Mouse (Mus musculus) heart, adult 8-10 months (tissue): Measurements from ENCODE around the gene Hist1h4n. TPM values are rescaled to one million over a fixed set of nuclear protein-coding genes. Genes with fewer than 3 reads are reported as not detected.
"Not testable (repeated sequence)": the region's sequence is repeated elsewhere in the genome, so short reads cannot be mapped to it uniquely, and the experiment has no call there.

Source experiments
- DNase-seq: peaks from one replicate; pipeline ENCODE4 v3.0.0; 2022; ENCODE audit warnings: low spot score
- total RNA-seq, 4 experiments: library from RNA; stranded (reverse); gene quantifications; 2 replicates each; pipeline ENCODE4 v1.2.4; 2022

Hist1h4n gene
- total RNA-seq: 10 to 100 TPM in 3 of 4 experiments, 1 to 10 TPM in 1; 6.1 to 17.9 (median 14.8) TPM

DNA sequence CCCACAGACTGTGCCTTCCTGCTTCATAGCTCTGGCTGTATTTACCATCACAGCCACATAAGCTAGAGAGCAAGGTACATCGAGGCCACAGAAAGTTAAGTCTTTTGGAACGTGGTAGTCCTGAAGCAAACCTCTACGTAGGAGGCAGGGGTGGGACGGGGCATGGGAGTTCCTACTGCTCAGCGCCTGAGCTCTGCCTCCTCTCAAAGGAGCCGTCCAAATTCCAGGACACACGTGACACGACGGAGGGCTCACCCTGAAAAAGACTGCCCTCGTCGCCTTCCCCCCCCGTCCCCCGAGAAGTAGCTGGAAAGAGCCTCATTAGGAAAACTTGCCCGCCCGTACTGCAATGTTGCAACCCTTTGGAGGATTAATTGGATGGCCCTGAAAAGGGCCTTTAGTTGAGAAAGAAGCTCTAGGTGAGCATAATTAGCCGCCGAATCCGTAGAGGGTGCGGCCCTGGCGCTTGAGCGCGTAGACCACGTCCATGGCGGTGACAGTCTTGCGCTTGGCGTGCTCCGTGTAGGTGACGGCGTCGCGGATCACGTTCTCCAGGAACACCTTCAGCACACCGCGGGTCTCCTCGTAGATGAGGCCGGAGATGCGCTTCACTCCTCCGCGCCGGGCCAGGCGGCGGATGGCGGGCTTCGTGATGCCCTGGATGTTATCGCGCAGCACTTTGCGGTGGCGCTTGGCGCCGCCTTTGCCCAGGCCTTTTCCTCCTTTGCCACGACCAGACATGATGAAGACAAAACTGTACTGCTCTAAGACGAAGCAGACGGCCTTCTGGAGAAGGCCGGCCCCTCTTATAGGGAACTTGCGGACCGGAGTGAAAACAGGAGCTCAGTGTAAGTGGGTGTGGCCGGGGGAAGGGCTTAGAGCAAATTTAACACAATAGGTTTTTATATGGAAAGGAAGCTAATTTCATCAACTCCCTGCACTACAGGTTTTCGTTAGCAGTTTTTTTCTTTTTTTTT is at the start of gene Hist1h4n:
TSS of gene Hist1h4n (minus strand) at position 779 of the 977 bp plus-strand sequence.
- DNase-seq: peak; percentile 41

- DNase-seq: no peak
These were observed 48.7 kb upstream of the Hist1h4n start for GRCm38 (mm10) chr13:21880735-21881134.

GRCm38 (mm10) chr13:21865503-21865902 is 33.5 kb upstream of the Hist1h4n start:
- not testable (repeated sequence) for DNase-seq

- DNase-seq: no peak
These were observed 29.6 kb upstream of the Hist1h4n start for GRCm38 (mm10) chr13:21861608-21862007.

GRCm38 (mm10) chr13:21855698-21856162 is 23.7 kb upstream of the Hist1h4n start:
- peak; percentile 83 for DNase-seq

DNA sequence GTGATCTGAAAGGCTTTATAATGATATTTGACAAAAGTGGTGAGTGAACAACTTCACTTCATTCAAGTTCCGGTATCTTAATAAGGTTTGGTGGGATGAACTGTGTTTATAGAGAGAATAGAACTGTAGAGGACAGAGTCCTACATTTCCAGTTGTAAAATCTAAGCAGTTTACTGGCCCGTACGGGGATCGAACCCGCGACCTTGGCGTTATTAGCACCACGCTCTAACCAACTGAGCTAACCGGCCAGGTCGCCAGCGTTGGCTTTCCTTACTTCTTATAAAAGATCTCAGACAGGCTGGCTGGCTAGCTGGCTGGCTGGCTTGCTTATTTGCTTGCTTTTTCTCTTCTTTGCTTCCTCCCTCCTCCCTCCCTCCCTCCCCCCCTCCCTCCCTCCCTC is 23.1 kb upstream of the Hist1h4n start:
- peak; percentile 85 for DNase-seq

GRCm38 (mm10) chr13:21852215-21852945 is 20.4 kb upstream of the Hist1h4n start:
- DNase-seq: peak; percentile 87

DNA sequence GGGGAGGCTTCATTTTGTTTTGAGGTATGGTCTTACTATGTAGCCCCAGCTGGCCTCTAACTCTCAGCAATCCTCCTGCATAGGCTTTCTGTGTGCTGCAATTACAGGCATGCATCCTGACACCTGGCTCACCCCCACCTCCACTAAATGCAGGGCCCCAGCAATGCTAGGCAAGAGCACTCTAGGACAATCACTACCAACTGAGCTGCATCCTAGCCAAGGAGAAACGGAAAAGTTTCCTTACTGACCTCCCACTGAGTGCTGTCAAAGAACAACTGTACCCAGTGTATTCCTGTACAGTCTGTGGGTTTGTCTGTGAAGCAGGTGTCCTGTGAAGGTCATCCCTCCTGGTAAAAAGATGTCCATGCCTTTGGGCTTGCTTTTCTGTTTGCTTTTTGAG is 18.7 kb upstream of the Hist1h4n start:
- DNase-seq: not testable (repeated sequence)

GRCm38 (mm10) chr13:21847883-21848282 is 15.9 kb upstream of the Hist1h4n start:
- DNase-seq: no peak

- not testable (repeated sequence) for DNase-seq
These were observed 14.4 kb upstream of the Hist1h4n start for GRCm38 (mm10) chr13:21846356-21846755.

- DNase-seq: not testable (repeated sequence)
These were observed 8.5 kb upstream of the Hist1h4n start for GRCm38 (mm10) chr13:21840508-21840907.

DNA sequence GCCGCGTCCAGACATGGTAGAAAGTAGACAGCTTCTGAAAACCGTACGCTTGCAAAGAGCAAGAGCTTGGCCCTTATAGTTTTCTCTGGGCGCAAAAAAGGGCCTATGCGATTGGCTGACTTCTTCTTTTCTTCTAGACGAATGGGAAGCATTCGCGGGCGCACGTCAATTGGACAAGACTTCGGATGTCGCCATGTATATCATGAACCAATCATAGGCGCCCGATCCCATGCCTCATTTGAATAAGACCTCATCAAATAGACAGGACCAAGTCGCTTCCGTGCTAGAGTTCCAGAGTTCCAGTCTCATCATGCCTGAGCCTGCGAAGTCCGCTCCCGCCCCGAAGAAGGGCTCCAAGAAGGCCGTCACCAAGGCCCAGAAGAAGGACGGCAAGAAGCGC is 1.5 kb upstream of the Hist1h4n start, which contains the start of the genes Hist1h2ap and Hist1h2br:
TSS of gene Hist1h2ap (minus strand) at position 47 of the 400 bp plus-strand sequence.
TSS of gene Hist1h2br (plus strand) at position 283 of the 400 bp plus-strand sequence.
- DNase-seq: not testable (repeated sequence)

GRCm38 (mm10) chr13:21830344-21830743 is 1.7 kb downstream of the Hist1h4n start:
- no peak for DNase-seq

GRCm38 (mm10) chr13:21828511-21828910 is 3.5 kb downstream of the Hist1h4n start:
- no peak for DNase-seq

DNA sequence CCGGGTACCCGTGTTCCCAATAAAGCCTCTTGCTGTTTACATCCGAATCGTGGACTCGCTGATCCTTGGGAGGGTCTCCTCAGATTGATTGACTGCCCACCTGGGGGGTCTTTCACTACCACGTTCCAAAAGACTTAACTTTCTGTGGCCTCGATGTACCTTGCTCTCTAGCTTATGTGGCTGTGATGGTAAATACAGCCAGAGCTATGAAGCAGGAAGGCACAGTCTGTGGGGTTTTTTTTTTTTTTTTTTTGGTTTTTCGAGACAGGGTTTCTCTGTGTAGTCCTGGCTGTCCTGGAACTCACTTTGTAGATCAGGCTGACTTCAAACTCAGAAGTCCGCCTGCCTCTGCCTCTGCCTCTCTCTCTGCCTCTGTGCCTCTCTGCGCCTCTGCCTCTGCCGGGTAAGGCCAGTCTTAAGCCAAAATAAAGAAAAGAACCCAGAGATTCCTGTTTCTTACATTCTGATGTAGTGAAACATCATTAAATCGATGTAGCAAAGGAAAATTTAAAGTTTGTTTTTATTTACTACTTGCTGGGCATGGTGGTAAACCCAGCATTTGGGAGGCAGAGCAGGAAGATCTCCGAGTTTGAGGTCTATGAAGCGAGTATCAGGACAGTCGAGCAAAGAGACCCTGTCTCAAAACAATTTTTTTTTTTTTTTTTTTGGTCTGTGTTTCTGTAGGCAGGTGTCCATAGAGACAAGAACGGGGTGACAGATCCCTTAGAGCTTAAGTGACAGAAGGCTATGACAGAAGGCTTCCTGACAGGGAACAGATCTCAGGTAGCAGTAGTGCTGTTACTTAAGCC is 11.7 kb downstream of the Hist1h4n start:
- not testable (repeated sequence) for DNase-seq

DNA sequence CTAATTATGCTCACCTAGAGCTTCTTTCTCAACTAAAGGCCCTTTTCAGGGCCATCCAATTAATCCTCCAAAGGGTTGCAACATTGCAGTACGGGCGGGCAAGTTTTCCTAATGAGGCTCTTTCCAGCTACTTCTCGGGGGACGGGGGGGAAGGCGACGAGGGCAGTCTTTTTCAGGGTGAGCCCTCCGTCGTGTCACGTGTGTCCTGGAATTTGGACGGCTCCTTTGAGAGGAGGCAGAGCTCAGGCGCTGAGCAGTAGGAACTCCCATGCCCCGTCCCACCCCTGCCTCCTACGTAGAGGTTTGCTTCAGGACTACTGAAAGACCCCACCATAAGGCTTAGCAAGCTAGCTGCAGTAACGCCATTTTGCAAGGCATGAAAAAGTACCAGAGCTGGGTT is 19.9 kb downstream of the Hist1h4n start:
- not testable (repeated sequence) for DNase-seq

GRCm38 (mm10) chr13:21811539-21811938 is 20.5 kb downstream of the Hist1h4n start, which contains the start of gene Hist1h4m:
Hist1h4m (plus strand) TSS chr13:21811746.
- peak; percentile 61 for DNase-seq

- DNase-seq: not testable (repeated sequence)
These were observed 20.9 kb downstream of the Hist1h4n start for GRCm38 (mm10) chr13:21811074-21811473.

DNA sequence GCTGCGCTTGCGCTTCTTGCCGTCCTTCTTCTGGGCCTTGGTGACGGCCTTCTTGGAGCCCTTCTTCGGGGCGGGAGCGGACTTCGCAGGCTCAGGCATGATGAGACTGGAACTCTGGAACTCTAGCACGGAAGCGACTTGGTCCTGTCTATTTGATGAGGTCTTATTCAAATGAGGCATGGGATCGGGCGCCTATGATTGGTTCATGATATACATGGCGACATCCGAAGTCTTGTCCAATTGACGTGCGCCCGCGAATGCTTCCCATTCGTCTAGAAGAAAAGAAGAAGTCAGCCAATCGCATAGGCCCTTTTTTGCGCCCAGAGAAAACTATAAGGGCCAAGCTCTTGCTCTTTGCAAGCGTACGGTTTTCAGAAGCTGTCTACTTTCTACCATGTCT is 21.9 kb downstream of the Hist1h4n start, which contains the start of the genes Hist1h2bq and Hist1h2ao:
TSS of gene Hist1h2bq (minus strand) at position 125 of the 400 bp plus-strand sequence.
TSS of gene Hist1h2ao (plus strand) at position 393 of the 400 bp plus-strand sequence.
- not testable (repeated sequence) for DNase-seq

DNA sequence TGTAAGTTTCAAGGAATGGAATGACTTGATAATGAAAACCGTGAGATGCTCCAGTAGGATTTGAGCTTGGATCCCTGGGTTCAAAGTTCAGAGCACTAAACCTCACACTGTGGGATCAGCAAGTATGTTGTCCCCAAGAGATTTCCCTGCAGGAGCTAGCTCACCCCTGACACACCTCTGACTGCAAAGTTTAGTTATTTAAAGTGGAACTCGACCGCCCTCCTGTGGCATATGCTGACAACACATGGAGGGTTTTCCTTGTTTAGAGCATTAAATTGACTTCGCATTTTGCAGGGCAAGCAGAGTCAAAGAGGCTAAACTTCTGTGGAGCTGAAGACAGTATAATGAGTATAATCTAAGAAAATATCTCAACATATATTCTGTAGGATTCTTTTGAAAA is 28.9 kb downstream of the Hist1h4n start:
- DNase-seq: not testable (repeated sequence)

- DNase-seq: not testable (repeated sequence)
These were observed 34.8 kb downstream of the Hist1h4n start for GRCm38 (mm10) chr13:21797163-21797562.
